Mouse (Mus musculus) gastrocnemius, adult 8-10 months (tissue): ENCODE data around the gene Ralgps1. TPM values are rescaled to one million over a fixed set of nuclear protein-coding genes. Genes with fewer than 3 reads are reported as not detected.
A peak's percentile ranks its signal among the peaks of the same experiment; 100 is the strongest.
"Not testable (repeated sequence)": the region's sequence is repeated elsewhere in the genome, so short reads cannot be mapped to it uniquely, and the experiment has no call there.

Source experiments
- DNase-seq, 2 experiments: peaks; one replicate each; pipeline ENCODE4 v3.0.0; 2022; ENCODE audit warnings: low spot score in 2 of 2
- total RNA-seq, 4 experiments: library from RNA; stranded (reverse); gene quantifications; 2 replicates each; pipeline ENCODE4 v1.2.4; 2022

The Ralgps1 gene
- total RNA-seq, 4 experiments from 2014 or later, result 1.8 to 3.2 (median 2.2) TPM

GRCm38 (mm10) chr2:33146994-33147393 is 224.3 kb downstream of the Ralgps1 start:
- no peak for DNase-seq

DNA sequence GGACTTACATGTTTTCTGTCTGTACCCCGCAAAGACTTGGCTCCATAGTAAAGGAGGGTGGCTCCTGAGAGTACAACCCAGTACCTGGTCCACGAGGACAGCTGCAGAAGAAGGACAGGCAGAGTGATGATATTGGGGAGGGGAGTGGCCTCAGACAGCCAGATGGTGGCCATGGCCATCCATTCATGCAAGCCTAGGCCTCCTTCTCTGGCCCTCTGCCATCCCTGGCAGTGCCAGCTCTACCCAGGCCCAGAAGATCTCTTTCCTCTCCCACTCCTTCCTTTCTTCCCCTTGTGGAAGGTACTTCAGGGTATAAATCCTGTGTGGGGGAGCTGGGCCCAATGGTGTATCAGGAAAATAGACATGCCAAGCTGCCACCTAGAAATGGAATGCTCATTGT is 228.0 kb downstream of the Ralgps1 start:
- no peak for DNase-seq

DNA sequence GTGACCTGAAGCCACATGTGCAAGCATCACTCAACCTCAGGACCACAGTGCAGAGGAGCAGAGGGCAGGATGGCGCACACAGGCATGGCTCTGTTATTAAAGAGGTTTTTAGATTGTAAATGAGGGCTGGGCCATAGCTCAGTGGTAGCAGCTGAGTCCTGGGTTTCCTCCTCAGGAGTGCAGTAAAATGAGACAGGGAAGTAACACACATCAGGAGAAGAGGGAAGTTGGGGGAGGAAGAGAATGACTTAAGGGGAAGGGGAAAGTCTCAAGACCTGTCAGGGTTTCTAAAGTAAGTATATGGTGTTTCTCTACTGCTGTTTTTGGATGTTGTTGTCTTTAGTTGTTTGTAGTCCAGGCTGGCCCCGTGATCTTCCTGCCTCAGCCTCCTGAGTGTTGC is 232.8 kb downstream of the Ralgps1 start:
- no peak for DNase-seq

DNA sequence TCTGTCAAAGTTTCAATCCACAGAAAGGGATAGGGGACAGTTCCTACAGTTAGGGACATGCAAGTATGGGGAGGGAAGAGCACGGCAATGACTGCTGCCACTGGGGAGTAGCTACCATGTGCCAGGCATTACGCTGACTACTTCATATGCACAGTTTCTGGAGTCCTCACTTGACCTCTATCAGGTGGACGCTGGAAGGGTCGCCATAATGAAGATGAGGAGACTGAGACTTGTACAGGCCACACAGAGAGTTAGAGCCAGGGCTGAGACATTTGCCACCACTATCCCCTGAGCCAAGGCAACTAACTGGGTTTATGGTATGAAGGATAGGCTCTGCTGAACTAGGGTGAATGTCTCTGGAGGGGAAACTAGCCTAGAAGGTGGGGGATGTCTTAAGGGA is 233.6 kb downstream of the Ralgps1 start:
- no peak for DNase-seq

DNA sequence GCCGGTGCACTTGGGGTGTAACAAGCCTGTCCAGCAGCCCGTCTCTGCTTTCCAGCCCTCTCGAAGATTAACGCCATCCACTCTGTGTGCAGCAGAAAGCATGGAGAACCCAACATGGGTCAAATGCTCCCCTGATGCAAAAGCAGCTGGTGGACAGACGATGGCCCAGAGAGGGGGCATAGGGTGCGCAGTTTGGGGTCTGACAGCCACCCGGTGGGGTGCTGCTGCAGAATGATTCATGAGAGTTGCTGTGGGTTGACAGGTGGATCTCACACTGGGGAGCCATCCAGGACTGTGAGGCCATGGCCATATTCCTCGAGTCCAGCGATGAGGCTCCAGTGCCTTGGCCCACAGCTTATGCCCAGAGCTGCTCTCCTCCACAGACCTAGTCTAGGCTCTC is 234.0 kb downstream of the Ralgps1 start:
- DNase-seq, result no peak

- no peak for DNase-seq
These were observed 234.9 kb downstream of the Ralgps1 start for GRCm38 (mm10) chr2:33136366-33136765.

- no peak for DNase-seq
These were observed 236.4 kb downstream of the Ralgps1 start for GRCm38 (mm10) chr2:33134766-33135490.

DNA sequence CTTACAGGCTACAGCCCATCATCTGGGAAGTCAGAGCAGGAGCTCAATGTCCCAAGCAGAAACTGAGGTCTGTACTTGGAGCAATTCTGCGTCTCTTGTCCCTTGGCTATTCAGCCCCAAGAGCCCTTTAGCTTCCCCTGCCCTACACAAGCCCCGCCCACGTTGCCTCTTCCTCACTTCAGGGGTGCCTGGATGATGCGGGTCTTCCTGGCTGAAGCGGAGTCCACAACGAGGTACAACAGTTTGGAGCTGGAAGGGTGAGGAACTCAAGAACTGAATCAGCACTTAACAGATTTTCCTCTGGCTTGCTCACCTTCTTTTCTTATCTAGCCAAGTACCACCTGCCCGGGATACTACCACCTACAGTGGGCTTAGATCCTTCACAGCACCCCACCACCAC is 239.0 kb downstream of the Ralgps1 start:
- no peak for DNase-seq

DNA sequence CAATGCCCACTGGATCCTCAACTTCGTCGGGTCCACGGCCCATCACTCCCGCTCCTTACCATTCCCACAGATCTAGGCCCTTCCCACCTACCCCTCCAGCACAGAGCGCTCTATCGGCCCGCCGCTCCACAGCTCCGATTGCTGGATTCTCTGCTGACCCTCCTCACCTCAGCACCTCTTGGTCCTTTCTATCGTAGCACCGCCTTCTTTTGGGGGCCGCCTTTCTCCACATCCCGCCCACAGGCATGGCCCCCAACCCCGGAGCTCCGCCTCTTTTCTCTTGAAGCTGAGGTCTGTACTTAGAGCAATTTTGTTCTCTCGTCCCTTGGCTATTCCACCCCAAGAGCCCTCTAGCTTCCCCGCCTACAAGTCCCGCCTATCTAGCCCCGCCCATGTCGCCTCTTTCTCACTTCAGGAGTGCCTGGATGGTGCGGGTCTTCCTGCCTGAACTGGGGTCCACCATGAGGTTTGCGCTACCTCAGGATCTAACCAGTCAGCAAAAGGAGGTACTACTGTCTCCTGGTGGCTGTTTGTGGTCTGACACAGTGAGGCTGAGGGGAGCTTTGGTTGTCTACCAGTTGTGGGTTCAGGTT is 239.7 kb downstream of the Ralgps1 start, which contains the start of gene Garnl3:
Gene Garnl3, minus strand, starts transcription at position 155 of the 593 bp plus-strand sequence.
- peak; percentile 59 to 62 for DNase-seq

- peak; percentile 98 for DNase-seq
These were observed 240.5 kb downstream of the Ralgps1 start for GRCm38 (mm10) chr2:33130526-33131483.

DNA sequence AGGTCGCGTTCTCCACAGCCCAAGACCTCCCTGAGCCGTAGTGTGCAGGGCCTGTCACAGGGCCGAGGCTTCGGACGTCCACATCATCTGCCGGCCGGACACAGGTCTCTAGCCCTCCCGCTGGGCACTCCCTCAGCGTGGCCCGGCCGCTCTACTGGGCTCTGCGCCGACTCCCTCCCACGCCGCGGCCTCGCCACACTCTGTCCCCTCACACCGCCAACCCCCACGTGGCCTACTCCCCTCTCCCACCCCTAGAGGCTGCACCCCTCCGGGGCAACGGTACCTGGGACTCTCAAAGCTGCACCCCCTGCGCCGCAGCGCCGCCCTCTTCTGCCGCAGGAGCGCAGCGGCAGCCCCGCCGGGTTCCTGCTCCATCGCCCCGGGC is 241.2 kb downstream of the Ralgps1 start:
- DNase-seq, result no peak

GRCm38 (mm10) chr2:33129696-33130095 is 241.6 kb downstream of the Ralgps1 start:
- no peak for DNase-seq

DNA sequence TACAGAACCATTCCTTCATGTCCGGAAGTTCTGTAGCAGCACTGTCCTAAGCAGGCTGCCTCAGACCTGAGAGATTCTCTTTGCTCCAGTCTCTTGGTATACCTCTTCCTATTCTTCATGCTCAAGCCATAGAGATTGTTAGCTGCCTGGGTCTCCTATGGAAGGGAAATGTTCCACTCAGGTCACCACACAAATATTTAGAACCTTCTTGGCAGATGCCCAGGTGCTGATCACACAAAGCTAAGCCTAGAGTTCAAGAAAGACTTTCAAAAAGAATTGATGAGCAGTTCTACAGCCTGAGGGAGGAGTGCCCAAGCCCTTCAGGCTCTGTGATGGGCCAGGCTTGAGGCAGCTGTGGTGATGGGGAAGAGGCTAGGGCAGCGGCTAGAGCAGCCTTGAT is 242.3 kb downstream of the Ralgps1 start:
- no peak for DNase-seq

- DNase-seq, result no peak
These were observed 244.0 kb downstream of the Ralgps1 start for GRCm38 (mm10) chr2:33127271-33127670.

- DNase-seq, result no peak
These were observed 248.4 kb downstream of the Ralgps1 start for GRCm38 (mm10) chr2:33122856-33123255.

GRCm38 (mm10) chr2:33100536-33100935 is 270.8 kb downstream of the Ralgps1 start:
- no peak for DNase-seq

GRCm38 (mm10) chr2:33097326-33097725 is 274.0 kb downstream of the Ralgps1 start:
- DNase-seq, result not testable (repeated sequence)

DNA sequence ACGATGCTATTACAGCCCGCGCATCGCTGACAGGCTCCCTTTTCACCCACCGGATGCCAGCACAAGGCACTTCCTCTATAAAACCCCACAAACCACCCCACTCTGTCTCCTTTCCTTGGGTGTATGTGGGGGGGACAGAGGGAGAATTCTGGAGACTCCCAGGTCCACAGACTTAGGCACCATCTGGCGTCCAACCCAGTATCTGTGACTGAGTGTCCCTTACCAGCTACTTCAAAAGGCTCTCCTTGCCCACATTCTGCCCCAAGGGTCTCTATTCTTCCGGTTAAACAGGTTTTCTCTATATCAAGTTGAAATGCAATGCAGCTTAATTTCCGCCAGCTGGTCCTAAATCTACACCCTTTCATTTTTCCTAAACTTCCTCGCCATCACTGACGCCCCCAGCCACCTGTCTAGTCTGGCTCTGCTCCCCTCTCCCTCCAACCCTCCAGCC is 276.0 kb downstream of the Ralgps1 start:
- no peak for DNase-seq

DNA sequence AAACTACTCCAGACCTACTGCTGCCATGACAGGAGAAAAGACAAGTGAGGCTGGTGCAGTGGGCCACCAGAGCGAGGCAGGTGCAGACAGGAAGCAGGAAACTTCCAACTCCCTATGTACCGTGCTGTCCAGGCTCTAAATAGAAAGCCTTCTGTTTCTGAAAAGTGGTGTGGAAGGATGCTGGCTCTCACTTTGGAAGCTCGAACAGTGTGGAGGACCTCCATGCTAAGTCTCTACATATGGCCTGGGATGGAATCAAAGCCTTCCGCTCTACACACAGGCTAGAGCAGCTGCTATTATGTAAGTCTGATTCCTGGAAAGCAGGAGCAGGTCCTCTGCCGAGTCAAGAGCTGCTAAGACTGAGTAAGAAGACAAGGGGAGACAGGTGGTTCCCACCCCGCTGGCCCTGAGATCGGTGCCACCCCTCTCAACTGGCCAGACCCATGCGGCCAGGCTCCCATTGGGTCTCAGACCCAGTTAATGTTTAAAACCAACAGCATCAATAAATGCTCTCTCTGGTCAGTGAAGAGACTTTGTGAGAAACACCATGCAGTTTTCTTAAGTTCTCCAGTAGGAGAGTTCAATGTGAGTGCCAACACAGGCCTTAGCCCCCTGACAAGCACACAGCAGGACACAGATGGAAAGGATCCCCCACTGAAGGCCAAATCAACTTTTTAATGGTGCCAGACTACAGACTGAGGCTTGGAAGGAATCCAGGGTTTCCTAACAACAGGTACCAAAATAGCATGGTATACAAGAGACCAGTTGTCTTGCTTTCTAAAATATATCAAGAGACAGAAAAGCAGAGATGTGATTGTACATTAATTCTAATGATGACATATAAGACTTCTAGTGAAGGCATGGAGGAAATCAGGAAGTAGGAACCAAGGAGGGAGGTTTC is 280.4 kb downstream of the Ralgps1 start:
- DNase-seq, result no peak

- DNase-seq, result not testable (repeated sequence)
These were observed 281.3 kb downstream of the Ralgps1 start for GRCm38 (mm10) chr2:33090033-33090400.
